Mouse (Mus musculus): Measurements from ENCODE around the gene Saa1.
A peak's percentile ranks its signal among the peaks of the same experiment; 100 is the strongest.

The Saa1 gene

GRCm38 (mm10) chr7:46718591-46719270 lies 24.0 kb downstream of the Saa1 start:
- no peak for DNase-seq (ENCODE audit: low spot score in 2 of 2)

GRCm38 (mm10) chr7:46716897-46717296 lies 25.9 kb downstream of the Saa1 start:
- DNase-seq (ENCODE audit: low spot score in 2 of 2) = no peak

GRCm38 (mm10) chr7:46715600-46715999 lies 27.2 kb downstream of the Saa1 start, which contains the start of gene Saa3:
Gene Saa3 (minus strand): TSS chr7:46715700.
- no peak for DNase-seq (ENCODE audit: low spot score in 2 of 2)

- DNase-seq (ENCODE audit: low spot score in 2 of 2) = peak; percentile 31 to 58
Observed at GRCm38 (mm10) chr7:46714518-46714917, 28.3 kb downstream of the Saa1 start.

- no peak for DNase-seq (ENCODE audit: low spot score in 2 of 2)
Observed at GRCm38 (mm10) chr7:46712250-46712649, 30.5 kb downstream of the Saa1 start.

- peak; percentile 57 to 69 for DNase-seq (ENCODE audit: low spot score in 2 of 2)
Observed at GRCm38 (mm10) chr7:46710390-46710844, 32.4 kb downstream of the Saa1 start, which contains the start of gene Saal1. Gene Saal1 (minus strand): TSS chr7:46710680.

- DNase-seq (ENCODE audit: low spot score in 2 of 2) = no peak
Observed at GRCm38 (mm10) chr7:46700521-46701025, 42.2 kb downstream of the Saa1 start.

GRCm38 (mm10) chr7:46696754-46697153 lies 46.0 kb downstream of the Saa1 start:
- DNase-seq (ENCODE audit: low spot score in 2 of 2) = no peak
